Mouse (Mus musculus) layer of hippocampus, adult 9-10 months (tissue): ENCODE data around the gene Ubap2l.

Source experiments
- DNase-seq: peaks from one replicate; pipeline ENCODE4 v3.0.0; 2022; ENCODE audit warnings: low spot score

Ubap2l gene

GRCm38 (mm10) chr3:90067851-90068250, 15.4 kb upstream of the Ubap2l start:
- DNase-seq = no peak

- DNase-seq = no peak
Measured at GRCm38 (mm10) chr3:90065553-90065952, 13.1 kb upstream of the Ubap2l start.

- DNase-seq = no peak
Measured at GRCm38 (mm10) chr3:90064383-90064782, 12.0 kb upstream of the Ubap2l start.

GRCm38 (mm10) chr3:90062539-90062938, 10.1 kb upstream of the Ubap2l start:
- no peak for DNase-seq

GRCm38 (mm10) chr3:90061549-90061948, 9.1 kb upstream of the Ubap2l start:
- DNase-seq = no peak

- DNase-seq = peak; percentile 8
Measured at GRCm38 (mm10) chr3:90051441-90052350, 732 bp downstream of the Ubap2l start, which contains the start of gene 4933434E20Rik. Gene 4933434E20Rik, plus strand, starts transcription at chr3:90051636.

GRCm38 (mm10) chr3:90049691-90050090, 2.7 kb downstream of the Ubap2l start:
- DNase-seq = no peak

GRCm38 (mm10) chr3:90036263-90036662, 16.2 kb downstream of the Ubap2l start:
- DNase-seq = no peak

- no peak for DNase-seq
Measured at GRCm38 (mm10) chr3:90034653-90035052, 17.8 kb downstream of the Ubap2l start.

GRCm38 (mm10) chr3:90016626-90017025, 35.8 kb downstream of the Ubap2l start:
- no peak for DNase-seq

- DNase-seq = no peak
Measured at GRCm38 (mm10) chr3:90010291-90010690, 42.1 kb downstream of the Ubap2l start.

GRCm38 (mm10) chr3:90004091-90004796, 48.2 kb downstream of the Ubap2l start:
- DNase-seq = no peak

- no peak for DNase-seq
Measured at GRCm38 (mm10) chr3:89999830-90000229, 52.6 kb downstream of the Ubap2l start.

GRCm38 (mm10) chr3:89999090-89999489, 53.3 kb downstream of the Ubap2l start:
- no peak for DNase-seq

GRCm38 (mm10) chr3:89998612-89999054, 53.8 kb downstream of the Ubap2l start, which contains the start of gene Hax1:
Gene Hax1, minus strand, starts transcription at chr3:89998780.
- peak; percentile 84 for DNase-seq

- DNase-seq = peak; percentile 11
Measured at GRCm38 (mm10) chr3:89997791-89998495, 54.5 kb downstream of the Ubap2l start.

GRCm38 (mm10) chr3:89994807-89995515, 57.5 kb downstream of the Ubap2l start:
- no peak for DNase-seq

- no peak for DNase-seq
Measured at GRCm38 (mm10) chr3:89987822-89988221, 64.6 kb downstream of the Ubap2l start.

GRCm38 (mm10) chr3:89987211-89987610, 65.2 kb downstream of the Ubap2l start:
- no peak for DNase-seq

- DNase-seq = no peak
Measured at GRCm38 (mm10) chr3:89982426-89982825, 70.0 kb downstream of the Ubap2l start.

- DNase-seq = no peak
Measured at GRCm38 (mm10) chr3:89976859-89977258, 75.6 kb downstream of the Ubap2l start.

GRCm38 (mm10) chr3:89968509-89968908, 83.9 kb downstream of the Ubap2l start:
- no peak for DNase-seq
